Mouse (Mus musculus): Measurements from ENCODE around the gene Dars. TPM values are rescaled to one million over a fixed set of nuclear protein-coding genes. Genes with fewer than 3 reads are reported as not detected.

Dars gene
- polyA plus RNA-seq, 1 experiment from 2014 or later: 178 TPM

DNA sequence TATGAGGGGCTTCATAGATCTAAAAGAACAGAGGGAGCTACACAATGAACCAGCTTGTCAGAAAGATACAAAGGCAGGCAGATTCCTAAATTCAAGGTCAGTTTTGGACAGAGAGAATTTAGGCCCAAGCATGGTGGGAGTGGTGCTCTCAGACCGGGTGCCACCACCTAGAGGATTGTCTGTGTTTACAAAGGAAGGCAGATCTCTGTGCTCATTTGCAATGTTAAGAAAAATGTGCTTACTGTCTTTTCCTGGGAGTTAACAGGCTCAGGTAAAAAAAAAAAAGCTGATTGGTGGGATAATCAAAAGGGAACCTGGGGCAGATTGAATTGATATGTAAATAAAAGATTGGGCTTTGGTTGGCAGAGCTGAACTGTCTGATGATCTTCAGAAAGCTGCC is 20.1 kb upstream of the Dars start:
- 33% methylated on average over 1 of the region's 1 CpGs for WGBS
- Histone ChIP-seq H3K4me3 (replicated peaks; ENCODE audit: low read length) (no peak overlapping the region), H3K4me1 (ENCODE audit: control insufficient read depth, insufficient read depth, low read length) (0 out of 2 replicates have a peak, but pooled peaks cover 2% of the 10 kb centered on the region), H3K4me2 (ENCODE audit: low read depth, low read length) (no peak overlapping the region), H3K36me3 (ENCODE audit: control insufficient read depth, insufficient read depth, low read length) (no peaks in the 10 kb centered on the region), H3K27me3 (ENCODE audit: control insufficient read depth, insufficient read depth, low read length) (no peaks in the 10 kb centered on the region), H3K27ac (ENCODE audit: low read length) (no peak overlapping the region), H3K9me3 (replicated peaks; ENCODE audit: control insufficient read depth, low read length) (no peaks in the 10 kb centered on the region), H3K9ac (ENCODE audit: low read length) (no peak overlapping the region)
- no peak for ATAC-seq (ENCODE audit: insufficient read depth, low FRiP score)

- H3K4me2 ChIP-seq (ENCODE audit: low read depth, low read length): no peak overlapping the region
- WGBS: 79% methylated on average over 3 of the region's 3 CpGs
- H3K9ac ChIP-seq (ENCODE audit: low read length): no peak overlapping the region
- no peaks in the 10 kb centered on the region for H3K27me3 ChIP-seq (ENCODE audit: control insufficient read depth, insufficient read depth, low read length)
- H3K4me1 ChIP-seq (ENCODE audit: control insufficient read depth, insufficient read depth, low read length): 0 out of 2 replicates have a peak, but pooled peaks cover 2% of the 10 kb centered on the region
- no peak overlapping the region for H3K4me3 ChIP-seq (replicated peaks; ENCODE audit: low read length)
- no peak for ATAC-seq (ENCODE audit: insufficient read depth, low FRiP score)
- no peak overlapping the region for H3K27ac ChIP-seq (ENCODE audit: low read length)
- H3K9me3 ChIP-seq (replicated peaks; ENCODE audit: control insufficient read depth, low read length): no peaks in the 10 kb centered on the region
- no peaks in the 10 kb centered on the region for H3K36me3 ChIP-seq (ENCODE audit: control insufficient read depth, insufficient read depth, low read length)
These were observed 18.8 kb upstream of the Dars start for GRCm38 (mm10) chr1:128436015-128436414.

- Histone ChIP-seq H3K36me3 (ENCODE audit: control insufficient read depth, insufficient read depth, low read length) (no peaks in the 10 kb centered on the region), H3K4me2 (ENCODE audit: low read depth, low read length) (no peak overlapping the region), H3K9ac (ENCODE audit: low read length) (no peak overlapping the region), H3K4me3 (replicated peaks; ENCODE audit: low read length) (no peak overlapping the region), H3K4me1 (ENCODE audit: control insufficient read depth, insufficient read depth, low read length) (no peaks in the 10 kb centered on the region), H3K9me3 (replicated peaks; ENCODE audit: control insufficient read depth, low read length) (no peaks in the 10 kb centered on the region), H3K27me3 (ENCODE audit: control insufficient read depth, insufficient read depth, low read length) (no peaks in the 10 kb centered on the region), H3K27ac (ENCODE audit: low read length) (no peak overlapping the region)
- no peak for ATAC-seq (ENCODE audit: insufficient read depth, low FRiP score)
- WGBS: 47% methylated on average over 4 of the region's 4 CpGs
These were observed 18.4 kb upstream of the Dars start for GRCm38 (mm10) chr1:128435551-128435950.

- H3K27me3 ChIP-seq (ENCODE audit: control insufficient read depth, insufficient read depth, low read length): no peaks in the 10 kb centered on the region
- no peak overlapping the region for H3K27ac ChIP-seq (ENCODE audit: low read length)
- no peaks in the 10 kb centered on the region for H3K4me1 ChIP-seq (ENCODE audit: control insufficient read depth, insufficient read depth, low read length)
- H3K9ac ChIP-seq (ENCODE audit: low read length): no peak overlapping the region
- 78% methylated on average over 3 of the region's 3 CpGs for WGBS
- no peak overlapping the region for H3K4me2 ChIP-seq (ENCODE audit: low read depth, low read length)
- ATAC-seq (ENCODE audit: insufficient read depth, low FRiP score): no peak
- no peaks in the 10 kb centered on the region for H3K9me3 ChIP-seq (replicated peaks; ENCODE audit: control insufficient read depth, low read length)
- H3K36me3 ChIP-seq (ENCODE audit: control insufficient read depth, insufficient read depth, low read length): no peaks in the 10 kb centered on the region
- H3K4me3 ChIP-seq (replicated peaks; ENCODE audit: low read length): no peak overlapping the region
These were observed 7.8 kb upstream of the Dars start for GRCm38 (mm10) chr1:128424928-128425327.

- WGBS: 47% methylated on average over 5 of the region's 5 CpGs
- H3K27ac ChIP-seq (ENCODE audit: low read length): peak overlapping the region; percentile 98
- ATAC-seq (ENCODE audit: insufficient read depth, low FRiP score): peak; percentile 16; the same call in 1 of the 2 replicates
- H3K9me3 ChIP-seq (replicated peaks; ENCODE audit: control insufficient read depth, low read length): no peaks in the 10 kb centered on the region
- peak overlapping the region; percentile 82 for H3K4me3 ChIP-seq (replicated peaks; ENCODE audit: low read length)
- H3K9ac ChIP-seq (ENCODE audit: low read length): no peak overlapping the region; the same call in 1 of the 2 replicates
- peak overlapping the region; percentile 81 for H3K4me2 ChIP-seq (ENCODE audit: low read depth, low read length)
- H3K4me1 ChIP-seq (ENCODE audit: control insufficient read depth, insufficient read depth, low read length): no peaks in the 10 kb centered on the region
- H3K27me3 ChIP-seq (ENCODE audit: control insufficient read depth, insufficient read depth, low read length): no peaks in the 10 kb centered on the region
- 0 out of 2 replicates have a peak, but pooled peaks cover 2% of the 10 kb centered on the region for H3K36me3 ChIP-seq (ENCODE audit: control insufficient read depth, insufficient read depth, low read length)
These were observed 343 bp upstream of the Dars start for GRCm38 (mm10) chr1:128417533-128417888.

DNA sequence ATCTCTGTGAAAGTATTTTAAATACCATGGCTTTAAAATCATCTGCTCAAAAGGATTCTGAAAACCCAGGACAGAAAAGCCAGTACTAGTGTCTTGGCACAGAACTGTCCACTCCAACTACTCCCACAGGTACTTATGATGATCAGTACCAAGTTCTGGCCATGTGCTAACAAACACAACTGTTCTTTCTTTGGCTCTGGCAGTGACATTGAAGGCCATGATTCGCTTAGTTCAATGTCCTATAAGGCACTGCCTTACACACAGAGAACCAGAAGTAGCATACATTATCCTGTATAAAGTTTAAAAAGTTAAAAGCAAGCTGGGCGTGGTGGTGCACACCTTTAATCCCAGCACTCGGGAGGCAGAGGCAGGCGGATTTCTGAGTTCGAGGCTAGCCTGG is 6.0 kb downstream of the Dars start:
- H3K27ac ChIP-seq (ENCODE audit: low read length): no peak overlapping the region
- WGBS: 94% methylated on average over 5 of the region's 5 CpGs

GRCm38 (mm10) chr1:128406846-128407245 is 10.3 kb downstream of the Dars start:
- Histone ChIP-seq H3K9me3 (replicated peaks; ENCODE audit: control insufficient read depth, low read length) (no peaks in the 10 kb centered on the region), H3K4me2 (ENCODE audit: low read depth, low read length) (no peak overlapping the region), H3K27ac (ENCODE audit: low read length) (no peak overlapping the region), H3K27me3 (ENCODE audit: control insufficient read depth, insufficient read depth, low read length) (no peaks in the 10 kb centered on the region), H3K9ac (ENCODE audit: low read length) (no peak overlapping the region), H3K4me3 (replicated peaks; ENCODE audit: low read length) (no peak overlapping the region), H3K4me1 (ENCODE audit: control insufficient read depth, insufficient read depth, low read length) (peaks cover 5% of the 10 kb centered on the region; the same call in 1 of the 2 replicates), H3K36me3 (ENCODE audit: control insufficient read depth, insufficient read depth, low read length) (peaks cover 10% of the 10 kb centered on the region; the same call in 1 of the 2 replicates)
- no peak; the same call in 1 of the 2 replicates for ATAC-seq (ENCODE audit: insufficient read depth, low FRiP score)
- WGBS: 40% methylated on average over 1 of the region's 1 CpGs

More for the DNA sequence above, 6.0 kb downstream of the Dars start:
- no peaks in the 10 kb centered on the region for H3K27me3 ChIP-seq (ENCODE audit: control insufficient read depth, insufficient read depth, low read length)
- no peak overlapping the region for H3K4me2 ChIP-seq (ENCODE audit: low read depth, low read length)
- H3K9me3 ChIP-seq (replicated peaks; ENCODE audit: control insufficient read depth, low read length): no peaks in the 10 kb centered on the region
- H3K36me3 ChIP-seq (ENCODE audit: control insufficient read depth, insufficient read depth, low read length): 0 out of 2 replicates have a peak, but pooled peaks cover 9% of the 10 kb centered on the region
- ATAC-seq (ENCODE audit: insufficient read depth, low FRiP score): no peak
- no peak overlapping the region for H3K9ac ChIP-seq (ENCODE audit: low read length)
- H3K4me3 ChIP-seq (replicated peaks; ENCODE audit: low read length): no peak overlapping the region
- no peaks in the 10 kb centered on the region for H3K4me1 ChIP-seq (ENCODE audit: control insufficient read depth, insufficient read depth, low read length)

DNA sequence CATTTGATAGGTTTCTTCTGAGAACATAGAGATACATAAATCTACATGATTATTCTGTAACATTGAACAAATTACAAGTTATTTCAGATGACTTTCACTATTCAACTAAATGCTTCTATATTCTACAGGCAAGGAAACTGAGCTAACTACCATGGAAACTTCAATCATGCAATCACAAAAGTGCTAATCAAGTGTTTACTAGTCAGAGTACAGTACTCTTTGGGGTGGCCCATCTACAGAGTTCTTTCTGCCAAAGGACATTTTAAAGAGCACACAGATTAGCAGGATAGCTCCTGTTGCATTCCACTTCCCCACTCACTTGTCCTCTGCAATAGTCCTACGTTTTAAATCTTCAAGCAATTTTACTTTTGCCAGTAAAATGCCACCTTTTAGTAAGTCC is 11.5 kb downstream of the Dars start:
- Histone ChIP-seq H3K27me3 (ENCODE audit: control insufficient read depth, insufficient read depth, low read length) (no peaks in the 10 kb centered on the region), H3K9me3 (replicated peaks; ENCODE audit: control insufficient read depth, low read length) (no peaks in the 10 kb centered on the region), H3K4me1 (ENCODE audit: control insufficient read depth, insufficient read depth, low read length) (peaks cover 8% of the 10 kb centered on the region), H3K27ac (ENCODE audit: low read length) (no peak overlapping the region), H3K36me3 (ENCODE audit: control insufficient read depth, insufficient read depth, low read length) (peaks cover 5% of the 10 kb centered on the region; the same call in 1 of the 2 replicates), H3K9ac (ENCODE audit: low read length) (no peak overlapping the region), H3K4me3 (replicated peaks; ENCODE audit: low read length) (no peak overlapping the region), H3K4me2 (ENCODE audit: low read depth, low read length) (no peak overlapping the region)
- 65% methylated on average over 1 of the region's 1 CpGs for WGBS
- ATAC-seq (ENCODE audit: insufficient read depth, low FRiP score): no peak

GRCm38 (mm10) chr1:128405041-128405481 is 12.1 kb downstream of the Dars start:
- peaks cover 8% of the 10 kb centered on the region for H3K4me1 ChIP-seq (ENCODE audit: control insufficient read depth, insufficient read depth, low read length)
- peak; percentile 33; the same call in 1 of the 2 replicates for ATAC-seq (ENCODE audit: insufficient read depth, low FRiP score)
- peaks cover 4% of the 10 kb centered on the region; the same call in 1 of the 2 replicates for H3K36me3 ChIP-seq (ENCODE audit: control insufficient read depth, insufficient read depth, low read length)
- no peaks in the 10 kb centered on the region for H3K9me3 ChIP-seq (replicated peaks; ENCODE audit: control insufficient read depth, low read length)
- no peaks in the 10 kb centered on the region for H3K27me3 ChIP-seq (ENCODE audit: control insufficient read depth, insufficient read depth, low read length)
- H3K4me3 ChIP-seq (replicated peaks; ENCODE audit: low read length): no peak overlapping the region
- no peak overlapping the region for H3K9ac ChIP-seq (ENCODE audit: low read length)
- 57% methylated on average over 2 of the region's 2 CpGs for WGBS
- peak overlapping the region; percentile 49; the same call in 1 of the 2 replicates for H3K27ac ChIP-seq (ENCODE audit: low read length)
- no peak overlapping the region for H3K4me2 ChIP-seq (ENCODE audit: low read depth, low read length)
